Mouse (Mus musculus): ENCODE data around the gene Ctss. TPM values are rescaled to one million over a fixed set of nuclear protein-coding genes. Genes with fewer than 3 reads are reported as not detected.
"Not testable (repeated sequence)": the region's sequence is repeated elsewhere in the genome, so short reads cannot be mapped to it uniquely, and the experiment has no call there.

Ctss gene
- total RNA-seq, 1 experiment from 2014 or later = 15.2 TPM

DNA sequence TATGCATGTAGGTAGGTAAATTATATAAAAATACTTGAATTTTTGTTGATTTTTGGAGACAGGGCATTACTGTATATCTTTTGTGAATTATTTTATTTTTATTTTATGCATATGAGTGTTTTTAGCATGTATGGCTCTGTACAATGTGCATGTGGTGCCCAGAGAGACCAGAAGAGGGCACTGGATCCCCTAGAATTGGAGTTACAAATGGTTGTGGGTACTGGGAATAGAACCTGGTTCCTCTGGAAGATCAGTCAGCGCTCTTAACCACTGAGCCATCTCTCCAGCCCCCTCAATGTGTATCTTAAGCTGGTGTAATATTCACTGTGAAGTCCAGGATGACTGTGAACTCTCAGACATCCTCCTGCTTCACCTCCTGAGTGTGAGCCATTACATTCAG is 8.3 kb downstream of the Ctss start:
- DNase-seq = no peak

DNA sequence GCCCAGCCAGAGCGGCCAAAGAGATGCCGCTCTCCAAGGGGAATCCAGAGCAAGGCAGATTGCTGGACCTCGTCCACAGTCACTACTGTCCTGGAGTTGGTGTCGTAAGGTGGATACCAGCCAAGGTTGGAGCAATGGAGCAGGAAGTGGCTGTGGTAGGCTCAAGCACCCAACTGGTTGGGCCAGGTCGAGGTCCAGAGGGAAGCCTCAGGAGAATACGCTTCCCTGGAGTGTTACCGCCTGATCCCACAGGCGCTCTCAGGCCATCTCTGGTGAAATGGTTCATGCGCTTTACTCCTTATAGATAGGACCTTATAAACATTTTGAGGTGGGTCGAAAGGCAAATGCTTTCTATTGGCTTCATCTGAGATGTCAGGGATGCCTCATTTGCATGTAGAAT is 12.3 kb downstream of the Ctss start:
- DNase-seq = peak; percentile 18

DNA sequence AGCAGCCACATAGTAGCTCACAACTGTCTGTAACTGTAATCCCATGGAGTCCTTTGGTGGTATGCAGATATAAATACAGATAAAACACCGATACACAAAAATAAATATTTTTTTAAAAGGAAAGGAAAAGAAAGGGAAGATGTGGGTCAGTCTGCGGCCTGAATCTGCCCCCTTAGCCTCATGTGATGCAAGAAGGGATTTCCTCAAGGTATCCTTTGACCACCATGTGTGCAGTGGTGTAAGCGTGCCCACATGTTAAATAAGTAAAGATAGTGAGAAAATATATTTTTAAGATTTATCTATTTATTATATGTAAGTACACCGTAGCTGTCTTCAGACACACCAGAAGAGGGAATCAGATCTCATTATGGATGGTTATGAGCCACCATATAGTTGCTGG is 13.3 kb downstream of the Ctss start:
- no peak for DNase-seq

DNA sequence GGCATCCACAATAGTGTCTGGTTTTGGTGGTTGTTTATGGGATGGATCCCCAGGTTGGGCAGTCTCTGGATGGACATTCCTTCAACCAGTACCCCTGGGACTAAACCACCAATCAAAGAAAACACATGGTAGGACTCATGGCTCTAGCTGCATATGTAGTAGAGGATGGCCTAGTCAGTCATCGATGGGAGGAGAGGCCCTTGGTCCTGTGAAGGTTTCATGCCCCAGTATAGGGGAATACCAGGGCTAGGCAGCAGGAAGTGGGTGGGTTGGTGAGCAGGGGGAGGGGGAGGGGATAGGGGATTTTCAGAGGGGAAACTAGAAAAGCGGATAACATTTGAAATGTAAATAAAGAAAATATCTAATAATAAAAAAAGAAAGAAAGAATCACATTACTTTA is 14.6 kb downstream of the Ctss start:
- DNase-seq = not testable (repeated sequence)

DNA sequence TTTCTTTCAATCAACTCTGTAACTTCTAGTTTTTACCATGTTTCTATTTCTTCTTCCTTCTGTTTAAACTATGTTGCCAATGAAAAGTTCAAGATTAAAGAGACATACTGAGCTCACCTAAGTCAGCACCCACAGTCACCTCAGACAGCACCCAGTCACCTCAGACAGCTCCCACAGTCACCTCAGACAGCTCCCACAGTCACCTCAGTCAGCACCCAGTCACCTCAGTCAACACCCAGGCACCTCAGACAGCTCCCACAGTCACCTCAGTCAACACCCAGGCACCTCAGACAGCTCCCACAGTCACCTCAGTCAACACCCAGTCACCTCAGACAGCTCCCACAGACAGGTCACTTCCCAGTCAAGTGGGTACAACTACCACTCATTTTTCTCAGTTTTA is 15.6 kb downstream of the Ctss start:
- DNase-seq = no peak

DNA sequence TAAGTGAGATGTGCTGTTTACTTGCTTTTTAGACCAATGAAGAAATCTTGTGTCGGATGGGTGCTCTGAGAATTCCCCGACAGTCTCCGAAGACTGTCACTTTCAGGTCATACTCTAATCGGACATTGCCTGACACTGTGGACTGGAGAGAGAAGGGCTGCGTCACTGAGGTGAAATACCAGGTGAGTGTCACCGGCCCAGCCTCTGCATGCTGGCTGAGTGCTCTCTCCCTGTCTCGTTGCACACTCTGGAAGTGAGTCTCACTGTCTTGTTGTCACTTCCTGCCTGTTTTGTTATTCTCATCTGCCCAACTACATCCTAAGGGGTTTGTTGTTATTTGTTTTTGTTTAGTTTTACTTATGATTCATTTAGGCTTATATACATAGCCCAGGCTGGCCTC is 16.4 kb downstream of the Ctss start:
- no peak for DNase-seq

DNA sequence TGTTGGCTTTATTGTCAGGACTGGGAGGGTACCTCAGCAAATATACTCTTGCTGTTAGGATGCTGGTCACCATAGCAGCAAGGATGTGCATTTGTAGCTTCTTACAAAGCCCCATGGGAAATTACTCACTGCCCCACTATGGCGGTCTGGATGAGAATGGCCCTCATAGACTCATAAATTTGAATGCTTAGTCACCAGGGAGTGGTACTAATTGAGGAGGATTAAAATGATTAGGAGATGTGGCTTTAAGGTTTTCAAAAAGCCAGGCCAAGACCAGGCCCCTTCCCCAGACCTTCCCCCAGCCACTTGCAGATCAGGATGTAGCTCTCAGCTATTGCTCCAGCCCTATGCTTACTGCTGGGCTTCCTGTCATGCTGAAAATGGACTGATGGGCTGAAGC is 23.6 kb downstream of the Ctss start:
- DNase-seq = no peak

DNA sequence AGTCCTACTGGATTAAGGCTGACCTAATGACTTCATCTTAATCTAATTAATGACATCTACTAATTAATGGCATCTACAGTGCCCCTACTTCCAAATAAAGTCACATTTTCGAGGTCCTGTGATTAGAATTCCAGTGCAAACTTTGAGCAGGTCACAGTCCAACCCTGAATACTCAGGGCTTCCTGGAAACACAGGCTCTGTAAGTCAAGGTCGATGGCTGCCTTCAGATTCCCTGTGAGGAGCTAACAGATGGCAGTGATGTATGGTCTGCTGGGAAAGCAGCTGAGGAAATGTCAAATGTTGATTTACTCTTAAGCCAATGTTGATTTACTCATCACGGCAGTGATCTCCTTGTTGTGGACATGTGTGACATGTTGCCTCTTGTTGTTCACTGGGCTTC is 27.4 kb downstream of the Ctss start:
- peak; percentile 43 for DNase-seq

DNA sequence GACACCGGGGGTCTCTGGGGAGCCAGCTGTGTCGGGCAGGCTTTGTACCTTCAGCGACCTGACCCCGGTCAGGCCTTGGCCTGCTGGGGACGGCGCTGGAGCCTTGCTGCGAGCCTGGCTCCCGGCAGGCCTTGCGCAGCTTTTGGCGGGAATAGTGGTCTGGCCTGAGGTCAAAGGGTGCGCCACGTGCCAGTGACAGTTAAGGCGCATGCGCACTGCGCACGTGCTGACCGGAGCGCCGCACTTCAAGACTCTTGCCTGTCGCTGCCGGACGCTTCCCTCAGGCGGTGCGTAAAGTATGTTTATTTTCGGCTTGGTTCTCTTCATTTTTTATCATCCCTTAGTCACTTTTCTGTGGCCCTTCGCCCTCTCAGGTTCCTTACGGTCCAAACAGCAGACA is 32.9 kb downstream of the Ctss start, which contains the start of gene Hormad1:
Gene Hormad1, plus strand, starts transcription at position 241 of the 400 bp plus-strand sequence.
- DNase-seq = no peak

DNA sequence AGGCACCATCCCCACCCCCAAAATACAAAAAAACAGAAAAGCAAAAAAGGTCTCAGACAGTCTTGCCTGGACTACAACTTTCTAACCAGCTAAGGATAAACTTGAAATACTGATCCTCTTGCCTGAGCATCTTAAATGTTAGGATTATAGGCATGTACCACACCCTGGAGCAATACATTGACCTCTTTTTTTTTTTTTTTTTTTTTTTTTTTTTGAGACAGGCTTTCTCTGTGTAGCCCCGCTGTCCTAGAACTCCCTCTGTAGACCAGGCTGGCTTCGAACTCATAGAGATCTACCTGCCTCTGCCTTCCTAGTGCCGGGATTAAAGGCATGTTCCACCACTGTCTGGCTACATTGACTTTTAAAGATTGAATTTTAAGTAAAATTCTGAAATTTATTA is 34.2 kb downstream of the Ctss start:
- DNase-seq = no peak

DNA sequence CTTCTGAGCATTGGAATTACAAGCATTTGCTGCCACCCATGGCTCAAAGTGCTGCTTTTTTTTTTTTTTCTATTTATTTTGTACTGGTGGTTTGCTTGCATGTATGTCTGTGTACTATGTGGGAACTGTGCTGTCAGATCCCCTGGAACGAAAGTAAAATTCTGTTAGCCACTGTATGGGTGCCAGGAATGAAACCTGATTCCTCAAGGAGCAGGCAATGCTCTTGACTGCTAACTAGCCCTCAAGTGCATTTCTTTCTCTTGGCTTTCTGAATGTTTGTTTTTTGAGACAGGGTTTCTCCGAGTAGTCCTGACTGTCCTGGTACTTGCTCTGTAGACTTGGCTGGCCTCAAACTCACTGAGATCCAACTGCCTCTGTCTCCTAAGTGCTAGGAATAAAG is 35.2 kb downstream of the Ctss start:
- no peak for DNase-seq

DNA sequence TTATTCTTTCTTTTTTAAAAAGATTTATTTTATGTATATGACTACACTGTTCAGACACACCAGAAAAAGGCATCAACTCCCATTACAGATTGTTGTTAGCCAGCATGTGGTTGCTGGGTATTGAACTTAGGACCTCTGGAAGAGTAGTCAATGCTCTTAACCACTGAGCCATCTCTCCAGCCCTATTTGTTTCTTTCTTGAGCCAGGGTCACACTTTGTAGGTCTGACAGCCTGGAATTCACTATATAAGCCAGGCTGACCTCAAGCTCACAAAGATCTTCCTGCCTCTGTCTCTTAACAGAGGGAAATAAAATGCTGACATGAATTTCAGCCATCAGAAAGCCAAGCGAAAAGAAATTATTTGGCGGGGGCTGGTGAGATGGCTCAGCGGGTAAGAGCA is 43.0 kb downstream of the Ctss start:
- DNase-seq = no peak

DNA sequence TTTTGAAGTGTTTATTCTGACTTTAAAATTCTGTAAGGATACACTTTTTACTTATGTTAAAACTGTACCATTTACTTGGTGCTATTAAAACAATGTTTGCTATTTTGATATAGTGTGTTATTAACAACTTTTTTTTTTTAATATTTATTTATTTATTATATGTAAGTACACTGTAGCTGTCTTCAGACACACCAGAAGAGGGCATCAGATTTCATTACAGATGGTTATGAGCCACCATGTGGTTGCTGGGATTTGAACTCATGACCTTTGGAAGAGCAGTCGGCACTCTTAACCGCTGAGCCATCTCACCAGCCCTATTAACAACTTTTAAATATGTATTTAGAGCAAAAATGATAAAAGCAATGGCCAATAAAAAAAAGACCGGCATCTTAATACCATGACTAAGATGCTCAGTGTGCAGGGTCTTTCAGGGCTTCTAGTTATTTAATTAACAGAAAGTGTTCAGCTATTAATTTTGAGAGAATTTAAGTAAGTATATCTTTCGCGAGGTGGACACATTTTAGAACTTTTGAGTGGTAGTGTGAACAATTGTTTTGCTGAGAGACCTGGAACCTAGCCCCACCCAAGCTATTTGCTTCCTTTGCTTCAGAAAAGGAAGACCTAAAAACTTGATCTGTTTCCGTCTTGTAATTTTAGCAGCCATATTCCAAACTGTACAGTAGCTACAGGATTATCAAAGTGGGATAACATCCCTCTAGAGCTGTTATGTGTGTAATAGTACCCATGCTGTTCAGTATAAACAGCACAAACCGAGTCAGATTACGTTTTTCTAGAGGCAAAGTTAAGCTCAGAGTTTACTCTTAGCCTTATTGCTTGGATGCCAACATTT is 61.4 kb downstream of the Ctss start:
- DNase-seq = no peak

DNA sequence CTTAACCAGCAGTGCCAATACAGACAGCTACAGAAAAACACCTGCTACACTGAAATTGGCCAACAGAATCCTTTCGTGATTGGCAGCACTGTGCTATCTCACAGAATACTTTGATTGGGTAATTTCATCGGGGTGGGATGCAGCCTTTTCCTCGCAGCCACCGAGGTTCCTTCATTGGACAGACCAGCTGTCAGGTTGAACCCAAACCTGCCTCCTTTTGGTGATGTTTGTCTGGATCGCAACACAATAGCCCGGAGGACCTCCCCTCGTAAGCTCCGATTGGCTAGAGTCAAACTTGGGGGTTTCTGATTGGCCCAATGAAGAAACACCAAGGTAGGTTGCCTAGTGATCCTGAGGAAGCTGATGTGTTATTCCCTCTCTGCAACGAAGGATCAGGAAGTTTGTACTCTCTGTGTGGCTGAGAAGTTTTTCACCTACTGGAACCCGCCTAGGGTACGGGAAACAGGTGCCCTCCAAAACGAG is 62.1 kb downstream of the Ctss start, which contains the start of gene Golph3l:
Gene Golph3l, plus strand, starts transcription at position 331 of the 483 bp plus-strand sequence.
- DNase-seq = peak; percentile 96

DNA sequence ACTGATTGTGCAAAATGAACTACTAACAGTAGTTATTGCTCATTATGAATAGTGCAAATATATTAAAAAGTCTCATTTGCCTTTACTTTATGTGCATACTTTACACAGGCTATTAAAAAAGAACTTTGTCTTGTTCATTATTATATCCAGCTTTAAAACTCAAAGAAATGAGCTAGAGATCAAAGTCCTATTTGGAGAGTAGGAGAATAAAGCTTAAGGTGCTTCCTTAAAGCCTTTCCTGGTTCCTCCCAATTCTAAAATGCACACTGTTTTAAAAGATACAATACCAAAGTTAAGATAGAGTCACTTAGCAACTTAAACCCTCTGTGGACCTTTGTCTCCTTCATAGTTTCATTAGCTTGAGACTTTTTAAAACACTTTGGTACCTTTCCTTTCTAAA is 72.1 kb downstream of the Ctss start:
- no peak for DNase-seq

DNA sequence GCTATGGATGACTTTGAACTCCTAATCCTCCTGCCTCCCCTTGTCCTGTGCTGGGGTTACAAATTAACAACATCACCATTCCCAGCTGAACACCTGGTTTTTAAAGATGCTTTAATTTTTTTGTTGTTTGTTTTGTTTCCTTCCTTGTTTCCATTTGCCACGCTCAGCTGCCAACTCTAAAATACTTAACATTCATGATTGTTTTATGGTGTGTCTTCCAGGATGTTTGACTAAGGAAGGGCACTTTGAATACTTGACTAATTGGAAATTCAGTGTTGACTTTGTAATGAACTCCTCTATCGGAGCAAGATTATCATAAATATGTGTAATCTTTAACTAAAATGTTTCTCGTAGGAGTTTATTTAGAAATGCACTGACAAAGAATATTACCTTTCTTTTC is 74.7 kb downstream of the Ctss start:
- no peak for DNase-seq

Other genes starting within 250 kb of the Ctss start
- 78.9 and 104 TPM in 2 replicates for gene Mindy1, start 245.4 kb upstream of the Ctss start, total RNA-seq (2021)
- 21.6 and 24.0 TPM in 2 replicates for gene Prune1, start 244.7 kb upstream of the Ctss start, total RNA-seq (2021)
- gene Anxa9, start 219.6 kb upstream of the Ctss start, total RNA-seq (2021) = 1.1 and 1.6 TPM in 2 replicates
- 181 and 196 TPM in 2 replicates for gene Cers2, start 212.0 kb upstream of the Ctss start, total RNA-seq (2021)
- gene Setdb1, start 169.6 kb upstream of the Ctss start, total RNA-seq (2021) = 27.1 and 28.0 TPM in 2 replicates
- gene 4930558C23Rik, start 123.9 kb upstream of the Ctss start, total RNA-seq (2021) = not detected in 2 replicates
- 58.4 and 62.9 TPM in 2 replicates for gene Arnt, start 92.4 kb upstream of the Ctss start, total RNA-seq (2021)
- gene Ctsk, start 27.5 kb upstream of the Ctss start, total RNA-seq (2021) = 8.4 and 11.0 TPM in 2 replicates
- not detected in 2 replicates for gene Hormad1, start 32.9 kb downstream of the Ctss start, total RNA-seq (2021)
- gene Golph3l, start 62.1 kb downstream of the Ctss start, total RNA-seq (2021) = 33.6 and 35.9 TPM in 2 replicates
- 72.6 and 74.5 TPM in 2 replicates for gene Ensa, start 98.2 kb downstream of the Ctss start, total RNA-seq (2021)
- 151 and 187 TPM in 2 replicates for gene Mcl1, start 132.0 kb downstream of the Ctss start, total RNA-seq (2021)
- 6.6 and 8.4 TPM in 2 replicates for gene Adamtsl4, start 161.1 kb downstream of the Ctss start, total RNA-seq (2021)
- gene Ecm1, start 212.8 kb downstream of the Ctss start, total RNA-seq (2021) = 188 and 208 TPM in 2 replicates
- 49.6 and 52.3 TPM in 2 replicates for gene Tars2, start 233.4 kb downstream of the Ctss start, total RNA-seq (2021)